Mouse (Mus musculus): ENCODE data around the gene Hes7. TPM values are rescaled to one million over a fixed set of nuclear protein-coding genes. Genes with fewer than 3 reads are reported as not detected.

Gene Hes7
- polyA plus RNA-seq, 1 experiment from 2014 or later, result 0.65 TPM

GRCm38 (mm10) chr11:69074776-69075069 lies 45.5 kb upstream of the Hes7 start:
- Histone ChIP-seq H3K4me2 (ENCODE audit: low read depth, severe bottlenecking) (no peak overlapping the region), H3K4me3 (ENCODE audit: low read depth, low read length) (no peak overlapping the region), H3K36me3 (ENCODE audit: control insufficient read depth, insufficient read depth, low read length) (no peaks in the 10 kb centered on the region), H3K4me1 (ENCODE audit: control insufficient read depth, insufficient read depth, low read length) (peaks cover 6% of the 10 kb centered on the region; the same call in 1 of the 2 replicates), H3K27ac (replicated peaks; ENCODE audit: low read depth, low read length) (no peak overlapping the region), H3K9me3 (ENCODE audit: control insufficient read depth, low read length) (no peaks in the 10 kb centered on the region), H3K27me3 (ENCODE audit: control insufficient read depth, insufficient read depth, low read length) (no peaks in the 10 kb centered on the region), H3K9ac (ENCODE audit: low read length) (no peak overlapping the region)
- WGBS, result 49% methylated on average over 2 of the region's 2 CpGs
- DNase-seq (ENCODE audit: low spot score) (no peak), ATAC-seq (ENCODE audit: insufficient number of reproducible peaks, low FRiP score, low TSS enrichment, low read depth) (no peak)

GRCm38 (mm10) chr11:69075764-69076479 lies 44.3 kb upstream of the Hes7 start:
- Histone ChIP-seq H3K27me3 (ENCODE audit: control insufficient read depth, insufficient read depth, low read length) (no peaks in the 10 kb centered on the region), H3K36me3 (ENCODE audit: control insufficient read depth, insufficient read depth, low read length) (no peaks in the 10 kb centered on the region), H3K4me2 (ENCODE audit: low read depth, severe bottlenecking) (no peak overlapping the region), H3K4me1 (ENCODE audit: control insufficient read depth, insufficient read depth, low read length) (peaks cover 6% of the 10 kb centered on the region; the same call in 1 of the 2 replicates), H3K9ac (ENCODE audit: low read length) (no peak overlapping the region), H3K4me3 (ENCODE audit: low read depth, low read length) (no peak overlapping the region), H3K9me3 (ENCODE audit: control insufficient read depth, low read length) (no peaks in the 10 kb centered on the region), H3K27ac (replicated peaks; ENCODE audit: low read depth, low read length) (no peak overlapping the region)
- DNase-seq (ENCODE audit: low spot score) (no peak), ATAC-seq (ENCODE audit: insufficient number of reproducible peaks, low FRiP score, low TSS enrichment, low read depth) (no peak)
- WGBS, result 54% methylated on average over 8 of the region's 9 CpGs

DNA sequence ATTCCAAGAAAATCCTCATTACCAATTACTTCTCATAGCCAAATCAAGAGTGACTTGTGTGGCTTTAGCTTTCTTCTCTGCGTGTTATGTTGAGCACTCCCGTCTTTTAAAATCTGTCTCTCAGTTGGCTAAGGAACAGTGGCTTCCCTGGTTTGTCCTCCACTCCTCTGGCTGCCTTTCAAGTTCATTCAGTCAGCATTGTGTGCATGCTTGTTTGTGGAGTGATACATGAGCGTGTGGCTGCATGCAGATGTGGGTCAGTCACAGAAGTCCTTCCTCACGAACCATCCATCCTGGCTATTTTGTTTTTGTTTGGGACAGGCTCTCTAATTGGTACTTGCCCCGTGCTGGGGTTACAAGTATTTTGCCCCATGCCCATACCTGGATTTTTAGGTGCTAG lies 43.6 kb upstream of the Hes7 start:
- Histone ChIP-seq H3K9me3 (ENCODE audit: control insufficient read depth, low read length) (no peaks in the 10 kb centered on the region), H3K4me3 (ENCODE audit: low read depth, low read length) (no peak overlapping the region), H3K36me3 (ENCODE audit: control insufficient read depth, insufficient read depth, low read length) (no peaks in the 10 kb centered on the region), H3K4me2 (ENCODE audit: low read depth, severe bottlenecking) (no peak overlapping the region), H3K4me1 (ENCODE audit: control insufficient read depth, insufficient read depth, low read length) (0 out of 2 replicates have a peak, but pooled peaks cover under 1% of the 10 kb centered on the region), H3K27ac (replicated peaks; ENCODE audit: low read depth, low read length) (no peak overlapping the region), H3K9ac (ENCODE audit: low read length) (no peak overlapping the region), H3K27me3 (ENCODE audit: control insufficient read depth, insufficient read depth, low read length) (no peaks in the 10 kb centered on the region)
- ATAC-seq (ENCODE audit: insufficient number of reproducible peaks, low FRiP score, low TSS enrichment, low read depth) (no peak), DNase-seq (ENCODE audit: low spot score) (no peak)
- WGBS, result 63% methylated on average over 5 of the region's 5 CpGs

DNA sequence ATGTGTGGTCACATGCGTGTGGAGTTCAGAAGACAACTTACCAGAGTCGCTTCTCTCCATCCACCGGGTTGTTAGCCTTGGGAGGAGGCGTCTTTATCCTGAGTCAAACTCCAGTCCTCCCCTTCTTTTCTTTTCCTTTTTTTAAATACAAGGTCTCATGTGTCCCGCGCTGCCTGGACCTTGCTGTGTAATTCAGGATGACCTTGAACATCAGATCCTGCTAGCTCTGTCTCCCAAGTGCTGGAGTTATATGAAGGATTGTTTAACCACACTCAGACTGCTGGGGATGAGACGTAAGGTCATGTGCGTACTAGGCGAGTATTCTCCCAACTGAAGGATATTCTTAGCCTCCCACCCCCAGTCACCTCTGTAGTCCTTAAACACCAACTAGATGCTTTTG lies 42.9 kb upstream of the Hes7 start:
- H3K4me3 ChIP-seq (ENCODE audit: low read depth, low read length), result no peak overlapping the region
- H3K36me3 ChIP-seq (ENCODE audit: control insufficient read depth, insufficient read depth, low read length), result no peaks in the 10 kb centered on the region
- H3K4me2 ChIP-seq (ENCODE audit: low read depth, severe bottlenecking), result no peak overlapping the region
- no peak for ATAC-seq (ENCODE audit: insufficient number of reproducible peaks, low FRiP score, low TSS enrichment, low read depth)
- H3K27ac ChIP-seq (replicated peaks; ENCODE audit: low read depth, low read length), result no peak overlapping the region
- no peaks in the 10 kb centered on the region for H3K27me3 ChIP-seq (ENCODE audit: control insufficient read depth, insufficient read depth, low read length)
- H3K9ac ChIP-seq (ENCODE audit: low read length), result no peak overlapping the region
- H3K9me3 ChIP-seq (ENCODE audit: control insufficient read depth, low read length), result no peaks in the 10 kb centered on the region
- H3K4me1 ChIP-seq (ENCODE audit: control insufficient read depth, insufficient read depth, low read length), result no peaks in the 10 kb centered on the region
- DNase-seq (ENCODE audit: low spot score), result no peak
- 86% methylated on average over 9 of the region's 9 CpGs for WGBS

GRCm38 (mm10) chr11:69078041-69078440 lies 42.2 kb upstream of the Hes7 start:
- no peaks in the 10 kb centered on the region for H3K9me3 ChIP-seq (ENCODE audit: control insufficient read depth, low read length)
- 68% methylated on average over 6 of the region's 6 CpGs for WGBS
- no peak overlapping the region for H3K9ac ChIP-seq (ENCODE audit: low read length)
- H3K4me1 ChIP-seq (ENCODE audit: control insufficient read depth, insufficient read depth, low read length), result no peaks in the 10 kb centered on the region
- DNase-seq (ENCODE audit: low spot score) (no peak), ATAC-seq (ENCODE audit: insufficient number of reproducible peaks, low FRiP score, low TSS enrichment, low read depth) (no peak)
- H3K27ac ChIP-seq (replicated peaks; ENCODE audit: low read depth, low read length), result no peak overlapping the region
- H3K27me3 ChIP-seq (ENCODE audit: control insufficient read depth, insufficient read depth, low read length), result no peaks in the 10 kb centered on the region
- H3K36me3 ChIP-seq (ENCODE audit: control insufficient read depth, insufficient read depth, low read length), result no peaks in the 10 kb centered on the region
- no peak overlapping the region for H3K4me2 ChIP-seq (ENCODE audit: low read depth, severe bottlenecking)
- H3K4me3 ChIP-seq (ENCODE audit: low read depth, low read length), result no peak overlapping the region

- H3K4me1 ChIP-seq (ENCODE audit: control insufficient read depth, insufficient read depth, low read length), result no peaks in the 10 kb centered on the region
- no peak overlapping the region for H3K4me3 ChIP-seq (ENCODE audit: low read depth, low read length)
- no peak for DNase-seq (ENCODE audit: low spot score)
- H3K27ac ChIP-seq (replicated peaks; ENCODE audit: low read depth, low read length), result no peak overlapping the region
- no peaks in the 10 kb centered on the region for H3K36me3 ChIP-seq (ENCODE audit: control insufficient read depth, insufficient read depth, low read length)
- 64% methylated on average over 5 of the region's 5 CpGs for WGBS
- no peaks in the 10 kb centered on the region for H3K27me3 ChIP-seq (ENCODE audit: control insufficient read depth, insufficient read depth, low read length)
- no peaks in the 10 kb centered on the region for H3K9me3 ChIP-seq (ENCODE audit: control insufficient read depth, low read length)
- H3K9ac ChIP-seq (ENCODE audit: low read length), result no peak overlapping the region
- H3K4me2 ChIP-seq (ENCODE audit: low read depth, severe bottlenecking), result no peak overlapping the region
- no peak for ATAC-seq (ENCODE audit: insufficient number of reproducible peaks, low FRiP score, low TSS enrichment, low read depth)
These were observed 41.3 kb upstream of the Hes7 start for GRCm38 (mm10) chr11:69078805-69079438.

- no peaks in the 10 kb centered on the region for H3K9me3 ChIP-seq (ENCODE audit: control insufficient read depth, low read length)
- H3K4me1 ChIP-seq (ENCODE audit: control insufficient read depth, insufficient read depth, low read length), result no peaks in the 10 kb centered on the region
- H3K27ac ChIP-seq (replicated peaks; ENCODE audit: low read depth, low read length), result no peak overlapping the region
- WGBS, result 79% methylated on average over 15 of the region's 15 CpGs
- DNase-seq (ENCODE audit: low spot score) (no peak), ATAC-seq (ENCODE audit: insufficient number of reproducible peaks, low FRiP score, low TSS enrichment, low read depth) (no peak)
- no peak overlapping the region for H3K9ac ChIP-seq (ENCODE audit: low read length)
- H3K4me3 ChIP-seq (ENCODE audit: low read depth, low read length), result no peak overlapping the region
- no peaks in the 10 kb centered on the region for H3K36me3 ChIP-seq (ENCODE audit: control insufficient read depth, insufficient read depth, low read length)
- no peaks in the 10 kb centered on the region for H3K27me3 ChIP-seq (ENCODE audit: control insufficient read depth, insufficient read depth, low read length)
- H3K4me2 ChIP-seq (ENCODE audit: low read depth, severe bottlenecking), result no peak overlapping the region
These were observed 39.9 kb upstream of the Hes7 start for GRCm38 (mm10) chr11:69080102-69080854.

DNA sequence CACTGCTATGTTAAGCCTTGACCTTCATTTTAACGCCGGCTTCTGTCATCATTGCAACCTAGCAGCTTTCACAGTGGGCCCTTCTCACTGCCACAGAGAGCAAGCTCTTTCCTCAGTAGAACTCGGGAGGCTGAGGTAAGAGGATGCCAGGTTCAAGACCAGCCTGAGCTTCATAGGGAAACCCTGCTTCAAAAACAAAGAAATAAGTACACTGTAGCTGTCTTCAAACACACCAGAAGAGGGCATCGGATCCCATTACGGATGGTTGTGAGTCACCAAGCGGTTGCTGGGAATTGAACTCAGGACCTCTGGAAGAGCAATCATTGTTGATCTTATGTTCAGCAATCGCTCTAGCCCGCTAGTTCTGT lies 39.4 kb upstream of the Hes7 start:
- Histone ChIP-seq H3K9me3 (ENCODE audit: control insufficient read depth, low read length) (no peaks in the 10 kb centered on the region), H3K4me2 (ENCODE audit: low read depth, severe bottlenecking) (no peak overlapping the region), H3K36me3 (ENCODE audit: control insufficient read depth, insufficient read depth, low read length) (no peaks in the 10 kb centered on the region), H3K4me1 (ENCODE audit: control insufficient read depth, insufficient read depth, low read length) (no peaks in the 10 kb centered on the region), H3K9ac (ENCODE audit: low read length) (no peak overlapping the region), H3K27ac (replicated peaks; ENCODE audit: low read depth, low read length) (no peak overlapping the region), H3K4me3 (ENCODE audit: low read depth, low read length) (no peak overlapping the region), H3K27me3 (ENCODE audit: control insufficient read depth, insufficient read depth, low read length) (no peaks in the 10 kb centered on the region)
- WGBS, result 85% methylated on average over 8 of the region's 8 CpGs
- ATAC-seq (ENCODE audit: insufficient number of reproducible peaks, low FRiP score, low TSS enrichment, low read depth), result no peak
- no peak for DNase-seq (ENCODE audit: low spot score)

All from limb, embryonic 11.5 days (tissue).